In genomic region chr7:49125545-49125944, GRCm38 (mm10) we compare ENCODE assay signal across 10 mouse cellular contexts.
DNase-seq lines count a peak whose midpoint lies in the region; ATAC-seq and TF ChIP-seq lines count a peak whose summit lies in the region.
"Had no signal": no experiment of that assay in that cellular context is flagged by ENCODE, and none has a peak within 500 bp of the region (broad histone marks: within the 10 kb centered on the region; RNA-seq: fewer than 3 reads in every experiment).

No protein-coding gene starts in this region.

- WGBS in hindbrain, embryonic 11.5 days: 33% methylated on average over 3 of the region's 3 CpGs
- 29% methylated on average over 3 of the region's 3 CpGs for WGBS in hindbrain, embryonic 13.5 days

- H3K36me3 ChIP-seq in hindbrain, embryonic 11.5 days (ENCODE audit: control insufficient read depth, insufficient read depth, low read length): no peaks in the 10 kb centered on the region
- no peaks in the 10 kb centered on the region for H3K36me3 ChIP-seq in hindbrain, embryonic 13.5 days
- no peaks in the 10 kb centered on the region for H3K36me3 ChIP-seq in E14TG2a.4 (ENCODE audit: insufficient read depth, low read length)
- H3K36me3 ChIP-seq: embryonic facial prominence, embryonic 12.5 days; limb, embryonic 15.5 days had no signal

- 0 out of 2 replicates have a peak, but pooled peaks have one; percentile 4 for TF ChIP-seq CTCF in E14TG2a.4 (conservative IDR thresholded peaks at IDR 0.05; ENCODE audit: low read length)

- no peak overlapping the region for H3K27ac ChIP-seq in hindbrain, embryonic 11.5 days (ENCODE audit: low read depth, low read length)
- no peak overlapping the region for H3K27ac ChIP-seq in hindbrain, embryonic 13.5 days
- H3K27ac ChIP-seq: embryonic facial prominence, embryonic 12.5 days; limb, embryonic 15.5 days had no signal

- H3K9me3 ChIP-seq in hindbrain, embryonic 11.5 days (ENCODE audit: control insufficient read depth, low read length): no peaks in the 10 kb centered on the region
- no peaks in the 10 kb centered on the region for H3K9me3 ChIP-seq in hindbrain, embryonic 13.5 days
- H3K9me3 ChIP-seq in E14TG2a.4 (ENCODE audit: low read length): peaks cover 59% of the 10 kb centered on the region
- H3K9me3 ChIP-seq: embryonic facial prominence, embryonic 12.5 days; limb, embryonic 15.5 days had no signal

- no peaks in the 10 kb centered on the region for H3K27me3 ChIP-seq in hindbrain, embryonic 11.5 days (ENCODE audit: control insufficient read depth, insufficient read depth, low read length)
- H3K27me3 ChIP-seq in hindbrain, embryonic 13.5 days: no peaks in the 10 kb centered on the region
- peaks cover 6% of the 10 kb centered on the region; the same call in 1 of the 2 replicates for H3K27me3 ChIP-seq in E14TG2a.4 (ENCODE audit: insufficient read depth, low read length)

- H3K9ac ChIP-seq in hindbrain, embryonic 11.5 days (ENCODE audit: low read depth, low read length): no peak overlapping the region
- H3K9ac ChIP-seq in hindbrain, embryonic 13.5 days: no peak overlapping the region
- H3K9ac ChIP-seq: embryonic facial prominence, embryonic 12.5 days; limb, embryonic 15.5 days had no signal

- peak; percentile 77 for DNase-seq in hindbrain, embryonic 11.5 days (ENCODE audit: low spot score)
- peak; percentile 35 for DNase-seq in c-Kit-positive CD71-negative TER-119-negative erythroid progenitor cells, embryonic 14.5 days (ENCODE audit: low read depth)
- peak; percentile 43 for DNase-seq in gastrocnemius, adult 18-20 months (ENCODE audit: low spot score)
- DNase-seq in left cerebral cortex, postnatal 25 days (ENCODE audit: low spot score in 2 of 2): peak; percentile 44 to 58
- DNase-seq in thymus, postnatal 36 days: peak; percentile 25

- intact Hi-C loops in left cerebral cortex, postnatal 25 days (cut with DNase I): loop anchor here (10.0 kb wide), 1 partner anchor 311 kb away; no protein-coding TSS in a partner anchor

- peaks cover 4% of the 10 kb centered on the region for H3K4me1 ChIP-seq in hindbrain, embryonic 11.5 days (replicated peaks; ENCODE audit: control insufficient read depth, insufficient read depth, low read length)
- H3K4me1 ChIP-seq in hindbrain, embryonic 13.5 days (replicated peaks): peaks cover 7% of the 10 kb centered on the region
- H3K4me1 ChIP-seq in E14TG2a.4 (replicated peaks; ENCODE audit: low read depth, low read length): no peaks in the 10 kb centered on the region

- no peak overlapping the region for H3K4me3 ChIP-seq in hindbrain, embryonic 11.5 days (ENCODE audit: low read depth, low read length)
- no peak overlapping the region for H3K4me3 ChIP-seq in hindbrain, embryonic 13.5 days
- H3K4me3 ChIP-seq in E14TG2a.4 (replicated peaks; ENCODE audit: low read length): no peak overlapping the region
- H3K4me3 ChIP-seq: embryonic facial prominence, embryonic 12.5 days; limb, embryonic 15.5 days had no signal

- H3K4me2 ChIP-seq in hindbrain, embryonic 11.5 days (replicated peaks; ENCODE audit: low read depth, low read length): no peak overlapping the region
- no peak overlapping the region for H3K4me2 ChIP-seq in hindbrain, embryonic 13.5 days
- H3K4me2 ChIP-seq: embryonic facial prominence, embryonic 12.5 days; limb, embryonic 15.5 days had no signal

- no peak for ATAC-seq in hindbrain, embryonic 11.5 days (ENCODE audit: low FRiP score)
- ATAC-seq in hindbrain, embryonic 13.5 days (ENCODE audit: low FRiP score): no peak
- 0 out of 2 replicates have a peak, but pooled peaks have one; percentile 27 for ATAC-seq in neutrophil, adult 5-6 weeks (ENCODE audit: extremely low read depth, insufficient number of reproducible peaks, low FRiP score, poor library complexity, severe bottlenecking)

Comparison
In these comparisons a context has a peak if more than half of its experiments do, and no peak if none do; other contexts are left out.
1. DNase-seq: peak in every context shown above with its lines; median percentile 77 in hindbrain, embryonic 11.5 days; 51 in left cerebral cortex, postnatal 25 days; 43 in gastrocnemius, adult 18-20 months; 35 in c-Kit-positive CD71-negative TER-119-negative erythroid progenitor cells, embryonic 14.5 days; 25 in thymus, postnatal 36 days.